Mouse (Mus musculus) MEL (cell line): ENCODE measurements at regions not wholly inside any gene's neighbourhood (a gene's known extent, or its start where the extent isn't known, plus 50 kb on each side); places are given as distances from the start of the nearest gene placed in this dataset.

ENCODE experiments used
- DNase-seq: peaks from one replicate; pipeline ENCODE4 v3.0.0; 2011; ENCODE audit warnings: low read depth, low spot score
- H3K27ac ChIP-seq: 2 replicates; pipeline ENCODE4 v1.5.1; 2012; ENCODE audit warnings: low read depth, mild to moderate bottlenecking, control low read depth, low read length, moderate library complexity; ENCODE audit not compliant: control insufficient read depth
- H3K27me3 ChIP-seq, 2 experiments: fragments of 150-350 bp in 1 of 2; sonication (generic) in 1 of 2; 2 replicates each; pipeline ENCODE4 v1.6.1; 2012; ENCODE audit warnings: low read length in 2 of 2, mild to moderate bottlenecking in 2 of 2, improper control_type of control experiment in 1 of 2, moderate library complexity in 1 of 2; ENCODE audit not compliant: insufficient read depth in 2 of 2, control insufficient read depth in 1 of 2
- H3K36me3 ChIP-seq, 2 experiments: 2 replicates each; pipeline ENCODE4 v1.6.1; 2012 to 2014; ENCODE audit warnings: low read length in 2 of 2, improper control_type of control experiment in 1 of 2, inconsistent platforms in 1 of 2, mild to moderate bottlenecking in 1 of 2; ENCODE audit not compliant: insufficient read depth in 2 of 2, control insufficient read depth in 1 of 2
- H3K4me1 ChIP-seq, 2 experiments: fragments of 150-350 bp in 1 of 2; sonication (generic) in 1 of 2; 2 replicates each; pipeline ENCODE4 v1.6.1; 2012; ENCODE audit warnings: low read length in 2 of 2, improper control_type of control experiment in 1 of 2, mild to moderate bottlenecking in 1 of 2; ENCODE audit not compliant: insufficient read depth in 2 of 2, control insufficient read depth in 1 of 2
- H3K4me3 ChIP-seq, 2 experiments: fragments of 150-350 bp in 1 of 2; sonication (generic) in 1 of 2; 2 replicates each; pipeline ENCODE4 v1.5.1; 2012; ENCODE audit warnings: low read depth in 2 of 2, low read length in 2 of 2, mild to moderate bottlenecking in 2 of 2, moderate library complexity in 2 of 2, control low read depth in 1 of 2, improper control_type of control experiment in 1 of 2; ENCODE audit not compliant: control insufficient read depth in 1 of 2, insufficient read depth in 1 of 2
- H3K79me2 ChIP-seq: 2 replicates; pipeline ENCODE4 v1.6.1; 2012; ENCODE audit warnings: mild to moderate bottlenecking, low read length, moderate library complexity; ENCODE audit not compliant: control insufficient read depth, poor library complexity, insufficient read depth
- H3K9ac ChIP-seq: 2 replicates; pipeline ENCODE4 v1.6.1; 2012; ENCODE audit warnings: low read depth, mild to moderate bottlenecking, control low read depth, low read length, moderate library complexity; ENCODE audit not compliant: control insufficient read depth, poor library complexity, severe bottlenecking
- H3K9me3 ChIP-seq: fragments of 150-350 bp; sonication (generic); replicated peaks from 2 replicates; pipeline ENCODE4 v1.6.1; 2012; ENCODE audit warnings: mild to moderate bottlenecking, low read length, improper control_type of control experiment, moderate library complexity; ENCODE audit not compliant: insufficient read depth
- BHLHE40 ChIP-seq: IDR thresholded peaks from 2 replicates; pipeline ENCODE4 v1.6.1; 2012; ENCODE audit warnings: low read depth, mild to moderate bottlenecking, inconsistent platforms, low read length, improper control_type of control experiment, borderline replicate concordance
- CHD1 ChIP-seq: IDR thresholded peaks from 2 replicates; pipeline ENCODE4 v1.6.1; 2012; ENCODE audit warnings: low read depth, mild to moderate bottlenecking, inconsistent platforms, low read length, improper control_type of control experiment
- CTCF ChIP-seq, 3 experiments: IDR thresholded peaks in 2 of 3; conservative IDR thresholded peaks in 1 of 3; 2 replicates each; pipeline ENCODE4 v1.5.1; 2011 to 2012; ENCODE audit warnings: low read length in 3 of 3, low read depth in 2 of 3, mild to moderate bottlenecking in 2 of 3, improper control_type of control experiment in 1 of 3, inconsistent platforms in 1 of 3, mixed read lengths in 1 of 3, moderate library complexity in 1 of 3; ENCODE audit not compliant: control insufficient read depth in 1 of 3, insufficient read depth in 1 of 3, poor library complexity in 1 of 3, severe bottlenecking in 1 of 3
- E2F4 ChIP-seq: IDR thresholded peaks from 2 replicates; pipeline ENCODE4 v1.6.1; 2011; ENCODE audit warnings: low read depth, low read length, improper control_type of control experiment, borderline replicate concordance
- ELF1 ChIP-seq: IDR thresholded peaks from 2 replicates; pipeline ENCODE4 v1.6.1; 2014; ENCODE audit warnings: low read depth, mild to moderate bottlenecking, inconsistent platforms, low read length, improper control_type of control experiment, moderate library complexity
- ETS1 ChIP-seq: IDR thresholded peaks from 2 replicates; pipeline ENCODE4 v1.6.1; 2012; ENCODE audit warnings: low read depth, mild to moderate bottlenecking, inconsistent platforms, low read length, improper control_type of control experiment, moderate library complexity
- GABPA ChIP-seq: IDR thresholded peaks from 2 replicates; pipeline ENCODE4 v1.6.1; 2012; ENCODE audit warnings: low read depth, mild to moderate bottlenecking, inconsistent platforms, low read length, improper control_type of control experiment, moderate library complexity
- HCFC1 ChIP-seq: IDR thresholded peaks from 2 replicates; pipeline ENCODE4 v1.6.1; 2012; ENCODE audit warnings: low read depth, mild to moderate bottlenecking, inconsistent platforms, low read length, improper control_type of control experiment, moderate library complexity
- JUND ChIP-seq: IDR thresholded peaks from 2 replicates; pipeline ENCODE4 v1.6.1; 2011; ENCODE audit warnings: low read depth, mild to moderate bottlenecking, improper control_type of control experiment, low read length
- MAFK ChIP-seq: IDR thresholded peaks from 2 replicates; pipeline ENCODE4 v1.6.1; 2011; ENCODE audit warnings: low read depth, mild to moderate bottlenecking, low read length, improper control_type of control experiment, borderline replicate concordance
- MAZ ChIP-seq: IDR thresholded peaks from 2 replicates; pipeline ENCODE4 v1.6.1; 2012; ENCODE audit warnings: low read depth, mild to moderate bottlenecking, inconsistent platforms, low read length, improper control_type of control experiment
- MEF2A ChIP-seq: IDR thresholded peaks from 2 replicates; pipeline ENCODE4 v1.6.1; 2014; ENCODE audit warnings: low read depth, mild to moderate bottlenecking, inconsistent platforms, low read length, improper control_type of control experiment; ENCODE audit not compliant: poor library complexity, insufficient replicate concordance, severe bottlenecking; ENCODE audit errors: extremely low read depth
- MYC ChIP-seq: IDR thresholded peaks from 2 replicates; pipeline ENCODE4 v1.6.1; 2011; ENCODE audit warnings: low read depth, mild to moderate bottlenecking, low read length, improper control_type of control experiment, moderate library complexity
- NELFE ChIP-seq: IDR thresholded peaks from 2 replicates; pipeline ENCODE4 v1.6.1; 2011; ENCODE audit warnings: low read depth, low read length, improper control_type of control experiment
- NRF1 ChIP-seq: IDR thresholded peaks from 2 replicates; pipeline ENCODE4 v1.6.1; 2014; ENCODE audit warnings: low read depth, mild to moderate bottlenecking, inconsistent platforms, low read length, improper control_type of control experiment, moderate library complexity; ENCODE audit not compliant: poor library complexity, insufficient read depth, severe bottlenecking
- POLR2AphosphoS2 ChIP-seq: IDR thresholded peaks from 2 replicates; pipeline ENCODE4 v1.6.1; 2011; ENCODE audit warnings: low read length, improper control_type of control experiment
- POLR2AphosphoS5 ChIP-seq: IDR thresholded peaks from 2 replicates; pipeline ENCODE4 v1.6.1; 2012; ENCODE audit warnings: low read depth, borderline replicate concordance, mild to moderate bottlenecking, inconsistent platforms, low read length, moderate library complexity, mixed read lengths
- RAD21 ChIP-seq: IDR thresholded peaks from 2 replicates; pipeline ENCODE4 v1.6.1; 2011; ENCODE audit warnings: mild to moderate bottlenecking, low read depth, low read length, improper control_type of control experiment
- SIN3A ChIP-seq: IDR thresholded peaks from 2 replicates; pipeline ENCODE4 v1.6.1; 2012; ENCODE audit warnings: low read length, improper control_type of control experiment, inconsistent platforms
- TCF12 ChIP-seq: IDR thresholded peaks from 2 replicates; pipeline ENCODE4 v1.6.1; 2014; ENCODE audit warnings: low read depth, mild to moderate bottlenecking, inconsistent platforms, low read length, improper control_type of control experiment, moderate library complexity
- USF2 ChIP-seq, 2 experiments: IDR thresholded peaks; 2 replicates each; pipeline ENCODE4 v1.6.1; 2011 to 2012; ENCODE audit warnings: improper control_type of control experiment in 2 of 2, low read length in 2 of 2, borderline replicate concordance in 1 of 2, inconsistent platforms in 1 of 2, low read depth in 1 of 2, mild to moderate bottlenecking in 1 of 2; ENCODE audit not compliant: insufficient read depth in 1 of 2
- ZC3H11A ChIP-seq: IDR thresholded peaks from 2 replicates; pipeline ENCODE4 v1.6.1; 2012; ENCODE audit warnings: low read depth, mild to moderate bottlenecking, inconsistent platforms, low read length, improper control_type of control experiment

- Histone ChIP-seq H3K4me1 (no peaks in the 10 kb centered on the region), H3K79me2 (no peaks in the 10 kb centered on the region), H3K36me3 (no peaks in the 10 kb centered on the region), H3K27me3 (no peaks in the 10 kb centered on the region), H3K9me3 (no peaks in the 10 kb centered on the region), H3K27ac (no peak overlapping the region), H3K9ac (no peak overlapping the region), H3K4me3 (no peak overlapping the region)
- DNase-seq, result no peak
- TF ChIP-seq USF2 (IDR thresholded peaks at IDR 0.05; ENCODE audit: borderline replicate concordance in 1 of 2, insufficient read depth in 1 of 2, low read depth in 1 of 2, low read length in 2 of 2) (no peak), MAZ (no peak), HCFC1 (no peak), SIN3A (no peak), GABPA (no peak), BHLHE40 (no peak), CHD1 (no peak), JUND (no peak), POLR2AphosphoS2 (no peak), ZC3H11A (no peak), MYC (no peak), ETS1 (no peak), POLR2AphosphoS5 (no peak), MAFK (no peak), MEF2A (no peak), ELF1 (no peak), NELFE (no peak), CTCF (IDR thresholded peaks at IDR 0.05 in 2 of 3, conservative IDR thresholded peaks at IDR 0.05 in 1 of 3; ENCODE audit: control insufficient read depth in 1 of 3, insufficient read depth in 1 of 3, low read depth in 2 of 3, low read length in 3 of 3, poor library complexity in 1 of 3, severe bottlenecking in 1 of 3) (no peak), TCF12 (no peak), NRF1 (no peak)
Observed at GRCm38 (mm10) chr3:141393005-141393404, 72.0 kb upstream of the Unc5c start.

GRCm38 (mm10) chr3:141398214-141398613 is 66.8 kb upstream of the Unc5c start:
- no peaks in the 10 kb centered on the region for H3K79me2 ChIP-seq
- H3K9ac ChIP-seq, result no peak overlapping the region
- no peaks in the 10 kb centered on the region for H3K36me3 ChIP-seq
- H3K4me1 ChIP-seq, result no peaks in the 10 kb centered on the region
- H3K27ac ChIP-seq, result no peak overlapping the region
- no peak overlapping the region for H3K4me3 ChIP-seq
- no peaks in the 10 kb centered on the region for H3K9me3 ChIP-seq
- no peaks in the 10 kb centered on the region for H3K27me3 ChIP-seq
- TF ChIP-seq NRF1 (no peak), POLR2AphosphoS2 (no peak), E2F4 (no peak), RAD21 (no peak)
- no peak for DNase-seq
